Mouse (Mus musculus) right cerebral cortex, postnatal 25 days (tissue): ENCODE measurements at regions not wholly inside any gene's neighbourhood (a gene's known extent, or its start where the extent isn't known, plus 50 kb on each side); places are given as distances from the start of the nearest gene placed in this dataset.

Source experiments
- DNase-seq: peaks from one replicate; pipeline ENCODE4 v3.0.0; 2022

DNA sequence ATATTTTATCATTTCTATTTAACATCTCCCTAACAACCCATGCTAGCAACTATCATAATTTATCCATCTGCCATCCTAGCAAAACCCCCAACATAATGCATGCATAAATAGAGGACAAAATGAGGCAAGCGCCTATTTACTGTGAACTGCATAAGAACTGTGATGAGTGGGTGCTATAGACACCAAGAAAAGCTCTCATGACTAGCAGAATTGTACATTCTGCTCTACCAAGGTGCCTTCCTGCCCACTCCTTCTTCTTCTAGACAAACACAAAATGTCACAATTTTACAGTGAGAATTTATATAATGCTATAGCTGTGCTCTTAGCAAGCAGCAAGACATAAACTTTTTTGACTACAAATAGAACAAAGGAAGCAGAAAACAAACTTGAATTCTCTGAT, 305.9 kb downstream of the Brinp1 start:
- no peak for DNase-seq

- DNase-seq, result no peak
Measured at GRCm38 (mm10) chr4:68633299-68633698, 320.9 kb downstream of the Brinp1 start.

GRCm38 (mm10) chr4:68624025-68624342, 330.2 kb downstream of the Brinp1 start:
- DNase-seq, result no peak

DNA sequence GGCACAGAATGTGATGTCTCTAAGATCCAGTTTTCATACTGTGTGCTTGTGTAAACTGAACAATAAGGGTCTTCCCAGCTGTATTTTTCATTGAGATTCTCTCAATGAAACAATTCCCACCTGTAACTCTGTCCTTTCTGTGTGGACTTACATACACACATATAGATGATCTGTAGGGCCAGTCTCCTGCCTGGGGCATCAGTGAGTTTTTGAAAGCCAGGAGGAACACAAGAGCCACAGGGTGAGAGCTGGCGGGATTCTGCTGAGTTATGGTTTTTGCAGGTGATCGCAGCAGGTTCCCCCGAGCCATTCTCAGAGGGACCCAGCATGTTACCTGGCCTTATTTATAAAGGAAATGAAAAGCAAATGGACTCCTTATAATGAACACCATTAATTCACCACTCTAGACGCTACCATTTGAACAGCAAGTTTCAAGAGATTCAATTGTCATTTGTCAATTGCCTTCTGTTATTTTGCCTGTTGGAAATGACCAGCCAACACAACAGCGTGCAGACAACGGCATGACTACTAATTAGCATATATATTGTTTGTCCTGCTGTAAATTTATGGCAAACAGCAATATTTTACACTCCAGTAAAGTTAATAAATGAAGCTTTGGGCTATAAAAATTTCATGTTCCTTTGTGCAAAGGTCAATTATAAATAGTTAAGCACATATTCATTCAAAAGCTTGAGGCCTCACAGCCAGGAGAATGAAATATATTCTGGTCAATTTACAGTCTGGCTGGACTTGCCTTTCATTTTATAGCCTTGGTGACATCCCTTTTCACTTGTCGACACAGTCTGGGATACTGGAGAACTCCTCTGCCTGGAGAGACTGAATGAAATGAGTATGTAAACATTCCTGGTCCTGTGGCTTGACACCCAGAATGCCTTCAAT, 330.8 kb downstream of the Brinp1 start:
- no peak for DNase-seq

- DNase-seq, result no peak
Measured at GRCm38 (mm10) chr4:68620585-68620984, 333.6 kb downstream of the Brinp1 start.

- DNase-seq, result no peak
Measured at GRCm38 (mm10) chr4:68615706-68616397, 338.3 kb downstream of the Brinp1 start.

GRCm38 (mm10) chr4:68612263-68613012, 341.8 kb downstream of the Brinp1 start:
- DNase-seq, result no peak

DNA sequence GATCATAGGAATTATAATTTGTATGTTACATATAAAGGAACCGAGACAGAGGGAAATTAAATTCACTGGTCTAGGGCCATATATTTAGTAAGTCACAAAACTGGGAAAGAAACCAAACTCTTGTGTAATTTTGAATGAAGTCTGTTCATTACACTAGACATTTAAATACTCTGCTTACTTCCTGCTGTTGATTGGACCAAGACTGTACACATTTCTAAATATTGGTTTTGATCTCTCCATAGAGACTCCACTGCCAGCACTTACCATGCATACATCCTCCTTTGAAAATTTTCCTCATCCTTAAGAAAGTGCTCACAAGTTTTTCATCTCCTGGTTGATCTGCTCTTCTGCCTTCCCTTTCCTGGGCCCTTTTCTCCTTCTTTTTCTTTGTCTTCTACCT, 358.9 kb downstream of the Brinp1 start:
- no peak for DNase-seq

DNA sequence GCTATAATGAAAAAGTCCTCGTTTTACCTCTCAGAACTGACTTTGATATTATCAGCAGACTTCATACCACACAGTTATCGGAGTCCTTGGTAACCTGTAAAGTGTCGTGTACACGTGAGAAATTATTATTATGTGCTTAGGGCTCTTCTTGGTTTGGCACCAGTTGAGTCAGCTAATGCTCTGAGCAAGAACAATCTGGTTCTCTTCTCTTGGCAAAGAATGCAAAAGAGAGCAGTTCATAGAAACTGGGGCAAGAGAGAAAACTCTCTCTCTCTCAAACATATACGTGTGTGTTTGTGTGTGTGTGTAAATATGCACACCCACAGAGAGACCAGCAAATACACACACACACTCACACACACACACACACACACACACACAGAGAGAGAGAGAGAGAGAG, 378.8 kb downstream of the Brinp1 start:
- no peak for DNase-seq

DNA sequence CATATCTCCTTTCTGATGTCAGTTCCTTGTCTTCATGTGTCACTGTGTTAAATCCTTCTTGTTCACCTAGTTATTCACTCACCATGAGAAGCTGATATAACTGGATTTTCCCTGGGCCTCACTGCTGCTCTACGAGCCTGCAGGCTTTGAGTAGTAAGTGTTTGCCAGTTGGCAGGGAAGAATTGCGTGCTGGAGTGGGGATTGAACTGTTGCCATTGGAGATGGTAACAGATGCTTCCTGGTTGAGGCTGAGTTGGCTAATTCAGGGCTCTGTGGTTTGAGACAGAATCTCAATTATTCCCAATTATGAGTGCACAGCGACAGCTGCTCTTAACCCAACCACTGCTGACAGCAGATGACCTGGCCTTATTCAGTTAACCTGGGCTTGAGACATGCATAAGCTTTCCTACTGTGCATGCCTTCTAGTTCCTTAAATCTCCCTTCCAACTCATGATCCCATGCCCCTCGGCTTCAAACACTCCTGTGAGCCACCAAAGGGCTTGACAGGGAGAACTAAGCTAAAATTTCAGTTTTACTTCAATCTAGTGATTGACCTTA, 379.5 kb downstream of the Brinp1 start:
- DNase-seq, result peak; percentile 42

- no peak for DNase-seq
Measured at GRCm38 (mm10) chr4:68573333-68573732, 380.9 kb downstream of the Brinp1 start.

- DNase-seq, result no peak
Measured at GRCm38 (mm10) chr4:68572521-68572920, 381.7 kb downstream of the Brinp1 start.

GRCm38 (mm10) chr4:68536254-68536653, 417.9 kb downstream of the Brinp1 start:
- DNase-seq, result no peak

DNA sequence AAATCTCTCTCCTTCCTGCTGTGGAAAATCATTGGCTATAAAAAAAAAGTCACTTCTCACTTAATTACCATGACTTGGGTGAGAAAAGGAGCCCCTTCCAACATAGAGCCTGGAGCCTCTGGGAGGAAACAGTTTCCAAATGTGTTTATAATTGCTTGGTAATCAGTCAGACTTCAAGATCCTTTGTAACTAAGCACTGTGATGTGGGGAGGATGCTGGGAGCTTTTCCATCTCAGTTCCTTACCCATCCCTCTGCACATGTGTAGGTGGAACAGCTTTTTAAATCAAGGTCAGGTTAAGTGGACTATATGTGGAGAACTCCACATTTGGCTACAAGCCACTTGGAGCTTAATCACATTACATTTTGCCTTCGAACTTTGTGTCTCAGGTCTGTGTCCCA, 418.4 kb downstream of the Brinp1 start:
- DNase-seq, result no peak

GRCm38 (mm10) chr4:68532056-68532455, 422.1 kb downstream of the Brinp1 start:
- DNase-seq, result peak; percentile 9

DNA sequence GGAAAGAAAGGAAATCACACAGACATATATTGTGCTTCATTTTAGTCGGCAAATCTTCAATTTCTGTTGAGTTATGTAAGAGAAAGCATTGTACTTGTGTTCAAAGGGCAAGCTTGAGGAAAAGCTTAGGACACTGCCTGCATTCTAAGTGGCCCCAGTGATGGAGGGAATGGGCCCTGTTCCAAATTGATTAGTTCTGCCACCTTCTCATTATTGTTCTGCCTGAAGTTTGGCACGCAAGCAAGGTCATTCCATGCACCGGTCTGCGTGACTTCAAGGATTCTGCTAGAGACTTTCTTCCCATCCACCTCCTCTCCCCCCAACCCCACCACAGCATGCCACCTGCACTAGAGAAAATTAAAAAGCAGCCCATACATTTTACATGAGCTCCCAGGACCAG, 466.2 kb downstream of the Brinp1 start:
- no peak for DNase-seq

GRCm38 (mm10) chr4:68486876-68487275, 467.3 kb downstream of the Brinp1 start:
- DNase-seq, result no peak

- no peak for DNase-seq
Measured at GRCm38 (mm10) chr4:68461783-68462182, 492.4 kb downstream of the Brinp1 start.

- no peak for DNase-seq
Measured at GRCm38 (mm10) chr4:68416046-68416445, 538.2 kb downstream of the Brinp1 start.

DNA sequence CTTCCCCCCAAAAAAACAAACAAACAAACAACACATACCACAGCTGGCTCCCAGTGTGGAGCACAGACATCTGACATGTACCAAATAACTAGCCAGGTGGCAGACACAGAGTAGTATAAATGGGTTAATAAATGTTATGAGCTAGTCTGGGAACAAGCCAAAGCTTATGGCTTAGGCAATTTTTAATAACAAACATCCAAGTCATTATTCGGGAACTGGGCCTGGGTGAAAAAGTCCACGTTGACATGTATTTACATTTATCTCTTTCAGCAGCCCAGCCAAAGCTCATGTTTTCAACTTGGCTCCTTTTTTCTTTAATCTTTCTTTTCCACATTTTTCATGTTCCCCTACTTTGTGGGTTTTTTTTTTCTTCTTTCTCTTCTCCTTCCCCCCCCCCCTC, 543.4 kb downstream of the Brinp1 start:
- no peak for DNase-seq

DNA sequence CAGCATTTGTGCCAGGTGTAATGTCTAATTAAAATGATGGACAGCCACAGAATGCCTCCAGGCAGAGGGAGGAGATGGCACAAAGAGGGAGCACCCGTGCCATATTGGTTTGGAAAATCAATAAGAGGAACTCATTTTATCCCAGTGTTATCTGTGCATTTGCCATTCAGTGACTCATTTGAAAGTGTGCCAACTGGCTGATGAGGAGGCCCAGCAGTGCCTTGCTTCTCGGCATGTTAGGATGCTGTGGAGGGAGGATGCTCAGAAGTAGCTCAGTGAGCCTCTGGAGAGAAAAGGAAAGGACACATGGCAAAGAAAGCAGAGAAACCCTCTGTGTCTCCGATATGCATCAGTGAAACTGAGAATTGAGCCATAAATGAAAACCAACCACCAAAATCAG, 549.8 kb downstream of the Brinp1 start:
- DNase-seq, result no peak

DNA sequence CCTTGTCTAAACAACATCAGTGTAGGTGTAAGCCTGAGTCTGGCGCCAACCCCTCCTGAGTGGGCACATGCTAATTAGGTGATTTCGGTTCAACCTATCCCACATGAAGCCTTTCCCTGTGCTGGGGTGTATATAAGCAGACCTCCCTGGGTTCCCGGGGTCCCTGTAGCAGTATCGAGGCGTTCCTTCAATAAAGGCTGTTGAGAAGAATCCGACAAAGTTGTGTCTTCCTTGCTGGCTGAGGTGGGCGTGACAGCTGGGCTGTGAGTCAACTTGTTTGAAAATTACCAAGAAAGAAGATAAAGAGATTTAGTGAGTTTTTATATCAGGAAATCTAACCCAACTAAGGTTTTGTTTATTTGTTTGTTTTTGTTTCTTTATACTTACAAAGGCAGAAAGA, 567.1 kb downstream of the Brinp1 start:
- DNase-seq, result peak; percentile 40

DNA sequence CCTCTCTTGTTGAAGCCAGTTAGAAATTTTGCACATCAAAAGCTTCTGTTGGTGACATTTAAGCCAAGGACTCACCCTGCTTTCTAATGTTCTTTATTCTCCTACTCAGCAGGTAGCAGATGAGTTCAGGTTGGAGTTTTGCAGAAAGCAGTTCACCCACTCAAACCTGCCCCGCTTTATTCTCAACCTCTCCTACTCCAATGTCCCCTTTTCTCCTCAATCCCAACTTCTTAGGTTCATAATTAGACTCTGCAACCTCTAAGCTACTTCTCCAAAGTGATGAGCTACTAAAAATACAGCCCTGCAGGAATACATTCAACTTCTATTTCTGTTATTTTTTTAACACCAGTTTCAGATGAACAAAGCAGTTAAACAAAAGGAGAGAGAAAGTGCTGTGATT, 572.2 kb downstream of the Brinp1 start:
- DNase-seq, result no peak
